Mouse (Mus musculus) limb, embryonic 15.5 days (tissue): ENCODE data around the gene Vps29. TPM values are rescaled to one million over a fixed set of nuclear protein-coding genes. Genes with fewer than 3 reads are reported as not detected.
"Not testable (repeated sequence)": the region's sequence is repeated elsewhere in the genome, so short reads cannot be mapped to it uniquely, and the experiment has no call there.

Experiments used
- ATAC-seq: fragments of 200-750 bp; cut with Nextera tagmentation; 2 replicates; pipeline ENCODE4 v1.8.0; 2017; ENCODE audit warnings: low read depth, moderate TSS enrichment; ENCODE audit not compliant: insufficient number of reproducible peaks, low FRiP score, low TSS enrichment
- H3K27ac ChIP-seq: fragments of 300-500 bp; sonication (generic); 2 replicates; pipeline ENCODE4 v1.5.1; 2015; ENCODE audit warnings: moderate library complexity, mild to moderate bottlenecking, inconsistent platforms
- H3K27me3 ChIP-seq: fragments of 300-500 bp; sonication (generic); 2 replicates; pipeline ENCODE4 v1.6.1; 2015; ENCODE audit warnings: inconsistent platforms
- H3K36me3 ChIP-seq: fragments of 300-500 bp; sonication (generic); 2 replicates; pipeline ENCODE4 v1.6.1; 2015; ENCODE audit warnings: inconsistent platforms
- H3K4me1 ChIP-seq: fragments of 300-500 bp; sonication (generic); 2 replicates; pipeline ENCODE4 v1.6.1; 2015; ENCODE audit warnings: inconsistent platforms
- H3K4me2 ChIP-seq: fragments of 300-500 bp; sonication (generic); 2 replicates; pipeline ENCODE4 v1.6.1; 2015; ENCODE audit warnings: mild to moderate bottlenecking, inconsistent platforms
- H3K4me3 ChIP-seq: fragments of 300-500 bp; sonication (generic); 2 replicates; pipeline ENCODE4 v1.5.1; 2015; ENCODE audit warnings: mild to moderate bottlenecking, inconsistent platforms
- H3K9ac ChIP-seq: fragments of 300-500 bp; sonication (generic); 2 replicates; pipeline ENCODE4 v1.6.1; 2015; ENCODE audit warnings: inconsistent platforms
- H3K9me3 ChIP-seq: fragments of 300-500 bp; sonication (generic); 2 replicates; pipeline ENCODE4 v1.6.1; 2016; ENCODE audit warnings: inconsistent platforms
- WGBS: fragments of 180-500 bp; shearing (Covaris S2); methylation state at CpG from one replicate; pipeline ENCODE4 v1.1.7; 2015; 5-methylcytosine and 5-hydroxymethylcytosine counted together
- polyA plus RNA-seq: library from polyadenylated mRNA; unstranded; fragments of >200 nt; fragmentation: Nextera tagmentation; extraction: Ambion mirVana; gene quantifications from 2 replicates; pipeline ENCODE4 v1.2.1, GENCODE M21; 2015

The Vps29 gene
- polyA plus RNA-seq, 1 experiment from 2014 or later: 185 TPM

GRCm38 (mm10) chr5:122318976-122319375 is 35.2 kb upstream of the Vps29 start:
- peaks cover 20% of the 10 kb centered on the region; the same call in 1 of the 2 replicates for H3K36me3 ChIP-seq
- H3K4me3 ChIP-seq, H3K4me2 ChIP-seq, H3K9ac ChIP-seq, ATAC-seq, H3K27me3 ChIP-seq, H3K9me3 ChIP-seq: not testable (repeated sequence)
- WGBS: 53% methylated on average over 3 of the region's 3 CpGs
- H3K27ac ChIP-seq: peak overlapping the region; percentile 35
- peaks cover 24% of the 10 kb centered on the region for H3K4me1 ChIP-seq

- Histone ChIP-seq H3K9me3 (no peaks in the 10 kb centered on the region), H3K9ac (no peak overlapping the region), H3K36me3 (peaks cover 19% of the 10 kb centered on the region; the same call in 1 of the 2 replicates), H3K27me3 (no peaks in the 10 kb centered on the region), H3K27ac (peak overlapping the region; percentile 35), H3K4me3 (no peak overlapping the region), H3K4me2 (no peak overlapping the region), H3K4me1 (peaks cover 22% of the 10 kb centered on the region)
- no peak for ATAC-seq
- 61% methylated on average over 14 of the region's 14 CpGs for WGBS
These were observed 34.5 kb upstream of the Vps29 start for GRCm38 (mm10) chr5:122319474-122320204.

GRCm38 (mm10) chr5:122320205-122320781 is 33.9 kb upstream of the Vps29 start:
- H3K4me2 ChIP-seq: no peak overlapping the region
- ATAC-seq: no peak
- H3K27ac ChIP-seq: peak overlapping the region; percentile 35
- no peaks in the 10 kb centered on the region for H3K27me3 ChIP-seq
- H3K36me3 ChIP-seq: peaks cover 21% of the 10 kb centered on the region
- 61% methylated on average over 12 of the region's 12 CpGs for WGBS
- no peaks in the 10 kb centered on the region for H3K9me3 ChIP-seq
- no peak overlapping the region for H3K9ac ChIP-seq
- H3K4me3 ChIP-seq: no peak overlapping the region
- H3K4me1 ChIP-seq: peaks cover 17% of the 10 kb centered on the region

GRCm38 (mm10) chr5:122323523-122323922 is 30.6 kb upstream of the Vps29 start:
- no peak for ATAC-seq
- WGBS: 82% methylated on average over 8 of the region's 8 CpGs
- no peaks in the 10 kb centered on the region for H3K9me3 ChIP-seq

GRCm38 (mm10) chr5:122324608-122325431 is 29.3 kb upstream of the Vps29 start:
- peaks cover 22% of the 10 kb centered on the region for H3K36me3 ChIP-seq
- ATAC-seq: no peak
- H3K4me1 ChIP-seq: peaks cover 7% of the 10 kb centered on the region
- 89% methylated on average over 23 of the region's 23 CpGs for WGBS
- no peak overlapping the region for H3K27ac ChIP-seq
- no peaks in the 10 kb centered on the region for H3K27me3 ChIP-seq
- H3K9ac ChIP-seq: no peak overlapping the region
- no peaks in the 10 kb centered on the region for H3K9me3 ChIP-seq
- H3K4me2 ChIP-seq: no peak overlapping the region
- H3K4me3 ChIP-seq: no peak overlapping the region

More at GRCm38 (mm10) chr5:122323523-122323922, 30.6 kb upstream of the Vps29 start:
- no peak overlapping the region for H3K4me3 ChIP-seq
- H3K4me2 ChIP-seq: no peak overlapping the region
- H3K36me3 ChIP-seq: peaks cover 22% of the 10 kb centered on the region
- H3K9ac ChIP-seq: no peak overlapping the region
- peaks cover 14% of the 10 kb centered on the region for H3K4me1 ChIP-seq
- H3K27me3 ChIP-seq: no peaks in the 10 kb centered on the region
- H3K27ac ChIP-seq: no peak overlapping the region

GRCm38 (mm10) chr5:122325477-122325876 is 28.7 kb upstream of the Vps29 start:
- no peak overlapping the region for H3K9ac ChIP-seq
- no peaks in the 10 kb centered on the region for H3K27me3 ChIP-seq
- H3K4me2 ChIP-seq: no peak overlapping the region
- no peak for ATAC-seq
- 87% methylated on average over 8 of the region's 8 CpGs for WGBS
- peaks cover 22% of the 10 kb centered on the region for H3K36me3 ChIP-seq
- no peak overlapping the region for H3K27ac ChIP-seq
- H3K4me3 ChIP-seq: no peak overlapping the region
- no peaks in the 10 kb centered on the region for H3K9me3 ChIP-seq
- H3K4me1 ChIP-seq: peaks cover under 1% of the 10 kb centered on the region; the same call in 1 of the 2 replicates

GRCm38 (mm10) chr5:122327283-122327682 is 26.9 kb upstream of the Vps29 start:
- H3K9ac ChIP-seq: no peak overlapping the region
- H3K4me1 ChIP-seq: no peaks in the 10 kb centered on the region
- WGBS: 75% methylated on average over 3 of the region's 3 CpGs
- no peaks in the 10 kb centered on the region for H3K27me3 ChIP-seq
- H3K27ac ChIP-seq: no peak overlapping the region
- no peak overlapping the region for H3K4me3 ChIP-seq
- H3K4me2 ChIP-seq: no peak overlapping the region
- H3K9me3 ChIP-seq: no peaks in the 10 kb centered on the region
- peaks cover 14% of the 10 kb centered on the region for H3K36me3 ChIP-seq
- ATAC-seq: no peak

GRCm38 (mm10) chr5:122330269-122330668 is 23.9 kb upstream of the Vps29 start:
- Histone ChIP-seq H3K4me3 (no peak overlapping the region), H3K27ac (no peak overlapping the region), H3K9me3 (no peaks in the 10 kb centered on the region), H3K36me3 (peaks cover 8% of the 10 kb centered on the region), H3K9ac (no peak overlapping the region), H3K27me3 (no peaks in the 10 kb centered on the region), H3K4me2 (no peak overlapping the region), H3K4me1 (no peaks in the 10 kb centered on the region)
- 91% methylated on average over 4 of the region's 4 CpGs for WGBS
- ATAC-seq: no peak

GRCm38 (mm10) chr5:122334682-122335081 is 19.5 kb upstream of the Vps29 start:
- WGBS: 66% methylated on average over 3 of the region's 3 CpGs
- H3K4me3 ChIP-seq: no peak overlapping the region

GRCm38 (mm10) chr5:122336554-122337294 is 17.4 kb upstream of the Vps29 start:
- no peak for ATAC-seq
- WGBS: 86% methylated on average over 7 of the region's 7 CpGs
- H3K9ac ChIP-seq: no peak overlapping the region

More at GRCm38 (mm10) chr5:122334682-122335081, 19.5 kb upstream of the Vps29 start:
- no peaks in the 10 kb centered on the region for H3K4me1 ChIP-seq
- H3K27me3 ChIP-seq: no peaks in the 10 kb centered on the region
- no peak overlapping the region for H3K4me2 ChIP-seq
- H3K9me3 ChIP-seq: no peaks in the 10 kb centered on the region
- no peak overlapping the region for H3K9ac ChIP-seq
- no peaks in the 10 kb centered on the region for H3K36me3 ChIP-seq
- no peak overlapping the region for H3K27ac ChIP-seq
- no peak for ATAC-seq

GRCm38 (mm10) chr5:122342874-122343273 is 11.3 kb upstream of the Vps29 start:
- no peak for ATAC-seq
- Histone ChIP-seq H3K9me3 (no peaks in the 10 kb centered on the region), H3K4me3 (no peak overlapping the region), H3K4me1 (no peaks in the 10 kb centered on the region), H3K27me3 (no peaks in the 10 kb centered on the region), H3K36me3 (no peaks in the 10 kb centered on the region), H3K4me2 (no peak overlapping the region), H3K27ac (no peak overlapping the region), H3K9ac (no peak overlapping the region)
- 73% methylated on average over 1 of the region's 1 CpGs for WGBS

More at GRCm38 (mm10) chr5:122336554-122337294, 17.4 kb upstream of the Vps29 start:
- no peaks in the 10 kb centered on the region for H3K4me1 ChIP-seq
- no peak overlapping the region for H3K4me2 ChIP-seq
- H3K9me3 ChIP-seq: no peaks in the 10 kb centered on the region
- no peaks in the 10 kb centered on the region for H3K27me3 ChIP-seq
- no peak overlapping the region for H3K27ac ChIP-seq
- H3K36me3 ChIP-seq: no peaks in the 10 kb centered on the region
- H3K4me3 ChIP-seq: no peak overlapping the region
